24 mouse cellular contexts compared by ENCODE assay signal in the genomic region with DNA sequence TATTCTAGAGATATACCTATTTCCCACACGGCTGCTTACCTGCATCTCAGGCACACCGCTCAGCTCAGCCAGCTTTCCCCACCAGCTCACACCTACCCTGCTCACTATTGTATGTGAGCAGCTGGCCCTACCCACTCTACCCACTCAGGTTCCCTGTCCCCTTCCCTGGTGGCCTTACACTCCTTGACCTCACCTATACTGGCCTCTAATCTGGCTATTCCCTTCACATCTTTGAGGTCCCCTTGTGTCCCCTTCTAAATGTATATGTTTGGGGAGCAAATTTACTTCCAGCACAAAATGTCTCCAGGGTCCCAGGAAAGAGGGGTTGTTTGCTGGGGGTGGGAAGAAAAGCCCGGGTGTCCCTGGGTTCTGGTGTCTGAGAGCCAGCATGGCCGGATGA. TPM values are rescaled to one million over a fixed set of nuclear protein-coding genes. Genes with fewer than 3 reads are reported as not detected.
DNase-seq lines count a peak whose midpoint lies in the region; ATAC-seq and TF ChIP-seq lines count a peak whose summit lies in the region.
"Had no signal": no experiment of that assay in that cellular context is flagged by ENCODE, and none has a peak within 500 bp of the region (broad histone marks: within the 10 kb centered on the region; RNA-seq: fewer than 3 reads in every experiment).

No protein-coding gene starts in this region.

- H3K9ac ChIP-seq in hindbrain, embryonic 15.5 days, result no peak overlapping the region
- H3K9ac ChIP-seq in kidney, embryonic 14.5 days (ENCODE audit: low read depth, low read length), result no peak overlapping the region
- H3K9ac ChIP-seq: embryonic facial prominence, embryonic 15.5 days; liver, embryonic 12.5 days had no signal

- H3K27me3 ChIP-seq in embryonic facial prominence, embryonic 10.5 days (replicated peaks; ENCODE audit: low read depth, poor library complexity, severe bottlenecking), result peaks cover 100% of the 10 kb centered on the region
- peaks cover 54% of the 10 kb centered on the region for H3K27me3 ChIP-seq in hindbrain, embryonic 15.5 days
- peaks cover 100% of the 10 kb centered on the region for H3K27me3 ChIP-seq in kidney, embryonic 14.5 days (ENCODE audit: control insufficient read depth, insufficient read depth, low read length)

- TF ChIP-seq CTCF in gastrocnemius, adult 2 months (IDR thresholded peaks at IDR 0.05), result no peak

- peak overlapping the region; percentile 55 for H3K4me2 ChIP-seq in hindbrain, embryonic 15.5 days
- H3K4me2 ChIP-seq in kidney, embryonic 14.5 days (replicated peaks; ENCODE audit: low read depth, low read length), result no peak overlapping the region

- peak overlapping the region; percentile 98; the same call in 1 of the 2 replicates for H3K27ac ChIP-seq in gastrocnemius, adult 2 months
- no peak overlapping the region for H3K27ac ChIP-seq in embryonic facial prominence, embryonic 10.5 days (replicated peaks)
- peak overlapping the region; percentile 72 for H3K27ac ChIP-seq in hindbrain, embryonic 15.5 days (replicated peaks)
- no peak overlapping the region for H3K27ac ChIP-seq in kidney, embryonic 14.5 days (ENCODE audit: low read depth, low read length)
- H3K27ac ChIP-seq: embryonic facial prominence, embryonic 15.5 days; liver, embryonic 12.5 days had no signal

- intact Hi-C loops in gastrocnemius, adult 2 months (cut with DNase I), result no loop called here

- ATAC-seq in hindbrain, embryonic 15.5 days (ENCODE audit: low FRiP score, low read depth), result no peak
- ATAC-seq in kidney, embryonic 14.5 days (ENCODE audit: low FRiP score, low TSS enrichment), result no peak
- ATAC-seq: liver, embryonic 12.5 days had no signal

- H3K4me1 ChIP-seq in embryonic facial prominence, embryonic 10.5 days, result peaks cover 25% of the 10 kb centered on the region
- H3K4me1 ChIP-seq in hindbrain, embryonic 15.5 days (replicated peaks), result peaks cover 51% of the 10 kb centered on the region
- 0 out of 2 replicates have a peak, but pooled peaks cover 19% of the 10 kb centered on the region for H3K4me1 ChIP-seq in kidney, embryonic 14.5 days (ENCODE audit: control insufficient read depth, insufficient read depth, low read length)

- H3K4me3 ChIP-seq in gastrocnemius, adult 2 months, result peak overlapping the region; percentile 88
- no peak overlapping the region for H3K4me3 ChIP-seq in embryonic facial prominence, embryonic 10.5 days
- peak overlapping the region; percentile 11; the same call in 1 of the 2 replicates for H3K4me3 ChIP-seq in hindbrain, embryonic 15.5 days
- no peak overlapping the region for H3K4me3 ChIP-seq in kidney, embryonic 14.5 days (ENCODE audit: low read length)

- no peak for DNase-seq in gastrocnemius, adult 2 months
- no peak for DNase-seq in gastrocnemius, postnatal 4 days (ENCODE audit: low spot score in 2 of 2)
- DNase-seq in embryonic facial prominence, embryonic 10.5 days (ENCODE audit: low spot score), result peak; percentile 37
- DNase-seq in neural tube, embryonic 10.5 days (ENCODE audit: extremely low spot score, low spot score), result peak; percentile 30
- no peak for DNase-seq in layer of hippocampus, postnatal 10 days (ENCODE audit: low spot score in 2 of 2)
- DNase-seq in retina, postnatal 1 day, result no peak
- DNase-seq: adrenal gland, postnatal 14 days; cerebellum, adult 9-11 months; kidney, adult 9 months; lung, adult 2 months; lung, postnatal 36 days; right cerebral cortex, postnatal 4 days had no signal

- H3K36me3 ChIP-seq in embryonic facial prominence, embryonic 10.5 days (replicated peaks), result no peaks in the 10 kb centered on the region
- H3K36me3 ChIP-seq in hindbrain, embryonic 15.5 days, result no peaks in the 10 kb centered on the region
- H3K36me3 ChIP-seq in kidney, embryonic 14.5 days (ENCODE audit: control insufficient read depth, insufficient read depth, low read length), result no peaks in the 10 kb centered on the region
- H3K36me3 ChIP-seq: embryonic facial prominence, embryonic 15.5 days; G1E; liver, embryonic 12.5 days had no signal

- no peaks in the 10 kb centered on the region for H3K9me3 ChIP-seq in embryonic facial prominence, embryonic 10.5 days
- H3K9me3 ChIP-seq in hindbrain, embryonic 15.5 days, result no peaks in the 10 kb centered on the region
- no peaks in the 10 kb centered on the region for H3K9me3 ChIP-seq in kidney, embryonic 14.5 days (ENCODE audit: control insufficient read depth, low read length)
- H3K9me3 ChIP-seq: embryonic facial prominence, embryonic 15.5 days; liver, embryonic 12.5 days had no signal

- WGBS in embryonic facial prominence, embryonic 10.5 days, result 5% methylated on average over 4 of the region's 4 CpGs
- 8% methylated on average over 4 of the region's 4 CpGs for WGBS in hindbrain, embryonic 15.5 days
- 5% methylated on average over 4 of the region's 4 CpGs for WGBS in kidney, embryonic 14.5 days

RNA-seq across cellular contexts. Expression of a gene that starts 6.8 kb away (rescaled TPM):
- 10 to 100 TPM; 46.0 to 66.8 TPM for total RNA-seq in gastrocnemius, adult 2 months (2021)
- 10 to 100 TPM; 24.2 to 26.0 TPM for total RNA-seq in gastrocnemius, postnatal 4 days (2021)
- 0.22 and 0.40 TPM in 2 replicates for polyA plus RNA-seq in embryonic facial prominence, embryonic 10.5 days (2016; fragmentation: Nextera tagmentation; extraction: Ambion mirVana)
- 9.9 and 12.2 TPM in 2 replicates for polyA plus RNA-seq in hindbrain, embryonic 15.5 days (2015; fragmentation: Nextera tagmentation; extraction: Ambion mirVana)
- not detected for total RNA-seq in layer of hippocampus, postnatal 10 days (2021)
- polyA plus RNA-seq in kidney, embryonic 14.5 days (2014; fragmentation: Nextera tagmentation; extraction: Ambion mirVana), result 0.11 TPM in 1 of 2 replicates, not detected in the other
- total RNA-seq: adrenal gland, postnatal 14 days; G1E; layer of hippocampus, postnatal 25 days; megakaryocyte-erythroid progenitor cell, adult 5-6 weeks; monocyte, adult 5-6 weeks had no signal
- polyA plus RNA-seq: frontal cortex, adult 2 months; G1E; heart, embryonic 16.5 days; large intestine, adult 2 months; stomach, embryonic 16.5 days had no signal

Comparison
In these comparisons a context has a peak if more than half of its experiments do, and no peak if none do; other contexts are left out.
1. DNase-seq: peak in embryonic facial prominence, embryonic 10.5 days (single experiment) and neural tube, embryonic 10.5 days (single experiment); none in gastrocnemius, adult 2 months (single experiment), gastrocnemius, postnatal 4 days (0 of 2), layer of hippocampus, postnatal 10 days (0 of 2) and retina, postnatal 1 day (single experiment).
2. H3K27ac ChIP-seq: peak in gastrocnemius, adult 2 months (single experiment) and hindbrain, embryonic 15.5 days (single experiment); none in embryonic facial prominence, embryonic 10.5 days (single experiment) and kidney, embryonic 14.5 days (single experiment).
3. H3K4me3 ChIP-seq: peak in gastrocnemius, adult 2 months (single experiment) and hindbrain, embryonic 15.5 days (single experiment); none in embryonic facial prominence, embryonic 10.5 days (single experiment) and kidney, embryonic 14.5 days (single experiment).
4. RNA of a gene that starts 6.8 kb away (total RNA-seq): 46.0 to 66.8 TPM in gastrocnemius, adult 2 months and 24.2 to 26.0 TPM in gastrocnemius, postnatal 4 days; not detected in layer of hippocampus, postnatal 10 days; every median in the first group is over 10 times any median in the second.